Mouse (Mus musculus) kidney, postnatal 0 days (tissue): Measurements from ENCODE around the gene Rsph3a. TPM values are rescaled to one million over a fixed set of nuclear protein-coding genes. Genes with fewer than 3 reads are reported as not detected.
A peak's percentile ranks its signal among the peaks of the same experiment; 100 is the strongest.
"Not testable (repeated sequence)": the region's sequence is repeated elsewhere in the genome, so short reads cannot be mapped to it uniquely, and the experiment has no call there.

Experiments used
- ATAC-seq: fragments of 200-750 bp; cut with Nextera tagmentation; replicated peaks from 2 replicates; pipeline ENCODE4 v1.8.0; 2017; ENCODE audit warnings: low read depth, moderate number of reproducible peaks, moderate TSS enrichment, moderate library complexity; ENCODE audit not compliant: low FRiP score
- DNase-seq: peaks from one replicate; pipeline ENCODE4 v3.0.0-alpha.2; 2016; ENCODE audit warnings: low spot score
- H3K27ac ChIP-seq: fragments of 300-500 bp; sonication (generic); 2 replicates; pipeline ENCODE4 v1.5.1; 2014; ENCODE audit warnings: mild to moderate bottlenecking
- H3K27me3 ChIP-seq: fragments of 300-500 bp; sonication (generic); 2 replicates; pipeline ENCODE4 v1.6.1; 2014; ENCODE audit warnings: low read length, mixed read lengths; ENCODE audit not compliant: insufficient read depth
- H3K36me3 ChIP-seq: fragments of 300-500 bp; sonication (generic); 2 replicates; pipeline ENCODE4 v1.6.1; 2014; ENCODE audit warnings: low read length, mixed read lengths; ENCODE audit not compliant: insufficient read depth
- H3K4me1 ChIP-seq: fragments of 300-500 bp; sonication (generic); replicated peaks from 2 replicates; pipeline ENCODE4 v1.6.1; 2014; ENCODE audit warnings: antibody characterized with exemption, low read length, mixed read lengths; ENCODE audit not compliant: insufficient read depth
- H3K4me2 ChIP-seq: fragments of 300-500 bp; sonication (generic); 2 replicates; pipeline ENCODE4 v1.6.1; 2014; ENCODE audit warnings: mild to moderate bottlenecking, low read length, moderate library complexity, mixed read lengths
- H3K4me3 ChIP-seq: fragments of 300-500 bp; sonication (generic); replicated peaks from 2 replicates; pipeline ENCODE4 v1.5.1; 2014; ENCODE audit warnings: low read depth, low read length
- H3K9ac ChIP-seq: fragments of 300-500 bp; sonication (generic); 2 replicates; pipeline ENCODE4 v1.6.1; 2014; ENCODE audit warnings: low read depth, low read length
- H3K9me3 ChIP-seq: fragments of 300-500 bp; sonication (generic); replicated peaks from 2 replicates; pipeline ENCODE4 v1.6.1; 2016; ENCODE audit warnings: low read length, inconsistent platforms, mixed read lengths
- CTCF ChIP-seq: IDR thresholded peaks from 2 replicates; pipeline ENCODE4 v1.5.1; 2016; ENCODE audit warnings: antibody characterized with exemption, low read depth, mild to moderate bottlenecking, moderate library complexity
- WGBS: fragments of 180-500 bp; shearing (Covaris S2); extraction: QIAGEN DNeasy Blood & Tissue Kit; methylation state at CpG from one replicate; pipeline ENCODE4 v1.1.7; 2014; 5-methylcytosine and 5-hydroxymethylcytosine counted together
- polyA plus RNA-seq: library from polyadenylated mRNA; unstranded; fragments of >200 nt; fragmentation: Nextera tagmentation; extraction: Ambion mirVana; gene quantifications from 2 replicates; pipeline ENCODE4 v1.2.1, GENCODE M21; 2015

Gene Rsph3a
- polyA plus RNA-seq, 1 experiment from 2014 or later: 60.5 TPM

- 69% methylated on average over 24 of the region's 24 CpGs for WGBS
- H3K4me2 ChIP-seq: no peak overlapping the region
- no peak overlapping the region for H3K27ac ChIP-seq
- no peaks in the 10 kb centered on the region for H3K27me3 ChIP-seq
- no peak overlapping the region for H3K4me3 ChIP-seq
- TF ChIP-seq CTCF: peak; percentile 83
- H3K9ac ChIP-seq: no peak overlapping the region
- ATAC-seq (no peak), DNase-seq (peak; percentile 81)
- H3K36me3 ChIP-seq: no peaks in the 10 kb centered on the region
- no peaks in the 10 kb centered on the region for H3K9me3 ChIP-seq
- peaks cover 7% of the 10 kb centered on the region; the same call in 1 of the 2 replicates for H3K4me1 ChIP-seq
Measured at GRCm38 (mm10) chr17:7927582-7928535, 17.6 kb upstream of the Rsph3a start.

- peaks cover 7% of the 10 kb centered on the region; the same call in 1 of the 2 replicates for H3K4me1 ChIP-seq
- no peak overlapping the region for H3K4me2 ChIP-seq
- no peaks in the 10 kb centered on the region for H3K36me3 ChIP-seq
- H3K27me3 ChIP-seq: no peaks in the 10 kb centered on the region
- H3K27ac ChIP-seq: no peak overlapping the region
- no peak for DNase-seq
- no peaks in the 10 kb centered on the region for H3K9me3 ChIP-seq
- H3K9ac ChIP-seq: no peak overlapping the region
- no peak for TF ChIP-seq CTCF
- ATAC-seq: no peak
- no peak overlapping the region for H3K4me3 ChIP-seq
- WGBS: 83% methylated on average over 6 of the region's 6 CpGs
Measured at GRCm38 (mm10) chr17:7928662-7929061, 16.8 kb upstream of the Rsph3a start.

GRCm38 (mm10) chr17:7929279-7929678, 16.1 kb upstream of the Rsph3a start:
- no peak overlapping the region for H3K27ac ChIP-seq
- H3K4me1 ChIP-seq: peaks cover 7% of the 10 kb centered on the region; the same call in 1 of the 2 replicates
- no peak overlapping the region for H3K4me2 ChIP-seq
- H3K9me3 ChIP-seq: no peaks in the 10 kb centered on the region
- no peaks in the 10 kb centered on the region for H3K36me3 ChIP-seq
- no peaks in the 10 kb centered on the region for H3K27me3 ChIP-seq
- H3K4me3 ChIP-seq: no peak overlapping the region
- no peak overlapping the region for H3K9ac ChIP-seq
- ATAC-seq (no peak), DNase-seq (peak; percentile 53)
- WGBS: 33% methylated on average over 8 of the region's 8 CpGs
- peak; percentile 63 for TF ChIP-seq CTCF

GRCm38 (mm10) chr17:7931096-7931990, 14.1 kb upstream of the Rsph3a start:
- TF ChIP-seq CTCF: no peak
- Histone ChIP-seq H3K9ac (no peak overlapping the region), H3K27me3 (no peaks in the 10 kb centered on the region), H3K4me2 (no peak overlapping the region), H3K27ac (no peak overlapping the region), H3K4me1 (no peaks in the 10 kb centered on the region), H3K9me3 (no peaks in the 10 kb centered on the region), H3K4me3 (no peak overlapping the region), H3K36me3 (no peaks in the 10 kb centered on the region)
- DNase-seq (peak; percentile 54), ATAC-seq (no peak)
- WGBS: 83% methylated on average over 13 of the region's 13 CpGs

- not testable (repeated sequence) for H3K4me3 ChIP-seq, H3K9ac ChIP-seq, H3K36me3 ChIP-seq, H3K9me3 ChIP-seq, ATAC-seq, H3K4me1 ChIP-seq, DNase-seq, H3K27ac ChIP-seq, H3K4me2 ChIP-seq, H3K27me3 ChIP-seq
- WGBS: 68% methylated on average over 4 of the region's 8 CpGs
Measured at GRCm38 (mm10) chr17:7932121-7932520, 13.3 kb upstream of the Rsph3a start.

- ATAC-seq (no peak), DNase-seq (peak; percentile 73)
- Histone ChIP-seq H3K4me2 (no peak overlapping the region), H3K4me3 (no peak overlapping the region), H3K27ac (no peak overlapping the region), H3K4me1 (no peaks in the 10 kb centered on the region), H3K36me3 (no peaks in the 10 kb centered on the region), H3K27me3 (no peaks in the 10 kb centered on the region), H3K9me3 (no peaks in the 10 kb centered on the region), H3K9ac (no peak overlapping the region)
- peak; percentile 68 for TF ChIP-seq CTCF
- WGBS: 50% methylated on average over 8 of the region's 8 CpGs
Measured at GRCm38 (mm10) chr17:7939640-7940039, 5.8 kb upstream of the Rsph3a start.

- peak overlapping the region; percentile 31; the same call in 1 of the 2 replicates for H3K9ac ChIP-seq
- not testable (repeated sequence) for H3K36me3 ChIP-seq, ATAC-seq, DNase-seq, H3K27ac ChIP-seq, H3K9me3 ChIP-seq, H3K4me1 ChIP-seq, H3K27me3 ChIP-seq
- peak overlapping the region; percentile 52 for H3K4me3 ChIP-seq
- H3K4me2 ChIP-seq: peak overlapping the region; percentile 55
- WGBS: 0% methylated on average over 19 of the region's 27 CpGs
Measured at GRCm38 (mm10) chr17:7946053-7946627, 726 bp downstream of the Rsph3a start.

GRCm38 (mm10) chr17:7951333-7951732, 5.9 kb downstream of the Rsph3a start:
- not testable (repeated sequence) for H3K4me3 ChIP-seq, H3K4me2 ChIP-seq, H3K27me3 ChIP-seq, H3K9me3 ChIP-seq, DNase-seq, H3K9ac ChIP-seq, H3K27ac ChIP-seq, H3K36me3 ChIP-seq, H3K4me1 ChIP-seq, ATAC-seq
- WGBS: no CpG with 5 or more reads among the region's 4 CpGs
